Mouse (Mus musculus): Measurements from ENCODE around the gene Nr2e1. TPM values are rescaled to one million over a fixed set of nuclear protein-coding genes. Genes with fewer than 3 reads are reported as not detected.

Nr2e1 gene
- polyA plus RNA-seq (2012; rRNA removed), result not detected in 2 replicates

DNA sequence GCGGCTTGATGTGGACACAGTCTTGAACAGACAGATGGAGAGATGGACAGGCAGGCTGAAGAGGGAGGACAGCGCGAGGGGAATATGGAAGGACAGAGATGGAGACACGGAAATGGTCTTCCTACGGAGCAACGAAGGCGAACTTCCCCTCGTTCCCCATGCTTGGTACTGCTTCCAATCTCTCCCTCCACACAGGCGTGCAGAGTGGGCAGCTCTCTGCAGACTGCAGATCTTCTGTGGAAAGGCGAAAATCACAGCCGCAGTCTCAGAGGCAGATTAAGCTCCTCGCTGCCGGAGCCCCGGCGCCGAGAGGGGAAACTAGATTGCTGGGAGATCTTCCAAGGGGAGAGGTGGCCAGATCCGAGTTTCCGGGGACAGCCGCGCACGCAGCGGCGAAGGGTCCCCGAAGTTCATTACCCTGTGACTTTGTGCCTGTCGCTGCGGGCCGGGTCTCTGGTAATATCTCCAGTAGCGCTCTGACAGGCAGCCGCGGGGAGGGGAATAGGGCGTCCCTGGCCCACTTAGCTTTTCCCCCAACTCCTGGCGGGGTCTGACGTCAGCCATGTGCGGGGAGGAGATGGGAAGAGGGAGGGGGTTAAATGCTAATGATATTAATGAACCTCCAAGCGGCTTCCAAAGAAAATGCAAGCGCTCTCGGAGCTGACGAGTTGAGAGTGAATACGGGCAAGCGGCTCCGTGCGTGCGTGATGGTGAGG, at the start of gene Nr2e1, which contains the start of gene Ostm1:
Nr2e1 (minus strand) TSS at position 476 of the 716 bp plus-strand sequence.
Ostm1 (plus strand) TSS at position 666 of the 716 bp plus-strand sequence.
- DNase-seq, result no peak
- H3K4me3 ChIP-seq (ENCODE audit: control insufficient read depth, insufficient read depth, low read length), result no peak within 1 kb of the TSS
- TF ChIP-seq CTCF (IDR thresholded peaks at IDR 0.05; ENCODE audit: borderline replicate concordance, control insufficient read depth, extremely low read depth, insufficient read depth, low read length, poor library complexity) (no peak), POLR2A (IDR thresholded peaks at IDR 0.05; ENCODE audit: control insufficient read depth, extremely low read depth, insufficient read depth, low read length, poor library complexity) (no peak)

DNA sequence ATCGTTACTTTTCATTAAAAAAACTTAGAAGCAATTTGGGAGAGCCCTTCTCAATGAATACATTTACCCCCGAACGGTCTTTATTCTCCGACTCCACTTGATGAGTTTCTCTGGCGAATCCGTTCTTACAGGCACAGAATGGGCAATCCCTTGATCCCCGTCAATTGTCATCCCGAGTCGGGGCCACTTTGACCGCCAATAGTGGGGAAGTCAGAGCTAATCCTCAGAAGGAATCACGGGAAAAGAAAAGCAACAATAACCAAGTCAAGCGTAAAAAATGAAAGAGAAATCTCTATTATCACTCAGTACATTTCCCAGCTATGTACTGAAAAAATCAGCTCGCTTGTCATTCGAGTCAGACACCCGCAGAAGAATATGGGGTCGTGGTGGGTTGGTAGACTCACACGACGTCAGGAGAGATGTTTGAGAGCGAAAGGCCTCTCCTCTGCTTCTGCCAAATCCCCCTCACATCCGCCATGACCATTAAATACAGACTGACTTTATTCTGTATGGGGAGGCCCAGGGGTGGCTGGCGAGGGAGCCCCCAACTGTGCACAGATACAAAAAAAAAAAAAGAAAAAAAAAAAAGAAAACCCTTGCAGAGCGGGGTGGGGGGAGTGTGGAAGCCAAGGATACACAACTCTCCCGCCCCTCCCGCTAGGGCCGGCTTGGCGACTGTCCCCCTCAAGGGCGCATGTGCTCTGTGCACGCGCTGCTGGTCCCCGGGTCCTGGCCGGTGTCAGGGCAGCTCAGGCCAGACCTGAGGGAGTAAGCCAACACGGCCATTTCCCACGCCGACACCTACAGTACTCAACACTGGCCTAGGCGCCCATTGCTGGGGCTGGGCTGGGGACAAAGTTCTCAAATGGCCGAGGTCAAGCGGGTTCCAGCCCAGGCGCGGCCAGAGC, 49.3 kb upstream of the Nr2e1 start:
- H3K36me3 ChIP-seq (ENCODE audit: control insufficient read depth, insufficient read depth, low read length), result no peaks in the 10 kb centered on the region
- H3K27ac ChIP-seq (ENCODE audit: control insufficient read depth, insufficient read depth, low read length), result no peak overlapping the region
- peaks cover 42% of the 10 kb centered on the region for H3K27me3 ChIP-seq (ENCODE audit: control insufficient read depth, insufficient read depth, low read length)
- H3K4me1 ChIP-seq (replicated peaks; ENCODE audit: control insufficient read depth, insufficient read depth, low read length), result peaks cover 27% of the 10 kb centered on the region
- TF ChIP-seq POLR2A (IDR thresholded peaks at IDR 0.05; ENCODE audit: control insufficient read depth, extremely low read depth, insufficient read depth, low read length, poor library complexity), result no peak
- no peak for TF ChIP-seq CTCF (IDR thresholded peaks at IDR 0.05; ENCODE audit: borderline replicate concordance, control insufficient read depth, extremely low read depth, insufficient read depth, low read length, poor library complexity)
- WGBS, result 2% methylated on average over 39 of the region's 39 CpGs
- DNase-seq, result no peak
- peak overlapping the region; percentile 48 for H3K4me3 ChIP-seq (ENCODE audit: control insufficient read depth, insufficient read depth, low read length)

More for the DNA sequence above, at the start of gene Nr2e1, which contains the start of gene Ostm1:
- Histone ChIP-seq H3K27me3 (ENCODE audit: control insufficient read depth, insufficient read depth, low read length) (peaks cover 33% of the 10 kb centered on the region), H3K36me3 (ENCODE audit: control insufficient read depth, insufficient read depth, low read length) (no peaks in the 10 kb centered on the region), H3K4me1 (replicated peaks; ENCODE audit: control insufficient read depth, insufficient read depth, low read length) (no peaks in the 10 kb centered on the region), H3K27ac (ENCODE audit: control insufficient read depth, insufficient read depth, low read length) (no peak within 1 kb of the TSS)
- WGBS, result 4% methylated on average over 43 of the region's 43 CpGs

DNA sequence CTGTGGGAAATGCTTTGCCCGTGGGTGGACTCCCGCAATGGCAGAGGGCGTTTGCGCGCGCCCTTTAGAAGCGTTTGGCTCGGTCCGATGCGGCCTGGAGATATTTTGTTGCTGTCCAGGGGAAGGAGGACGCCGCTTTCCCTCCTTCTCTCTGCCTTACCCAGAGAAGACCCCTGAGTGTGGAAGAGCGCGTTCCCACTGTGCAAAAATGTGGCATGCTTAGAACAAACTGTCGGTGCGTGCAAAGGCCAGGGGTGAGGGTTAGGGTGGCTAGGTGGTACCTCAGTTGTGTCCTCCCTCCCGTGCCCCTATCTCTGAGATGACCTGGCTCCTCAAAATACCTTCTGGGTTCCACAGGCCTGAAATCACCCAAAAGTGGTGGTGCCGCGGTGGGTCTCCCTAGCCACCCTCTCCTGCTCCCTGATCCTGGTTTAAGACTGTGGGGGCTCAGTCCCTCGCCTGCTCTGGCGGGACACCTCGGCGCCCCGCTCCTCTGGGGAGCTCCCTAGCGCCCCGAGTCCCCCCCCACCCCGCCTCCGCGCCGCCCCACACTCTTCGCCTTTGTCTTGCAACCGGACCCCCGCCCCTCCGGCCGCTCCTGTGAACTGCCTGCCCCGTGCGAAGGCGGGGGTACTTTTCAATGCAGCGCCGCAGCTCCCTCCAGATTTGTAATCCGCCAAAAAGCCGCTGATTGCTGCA, 48.5 kb upstream of the Nr2e1 start:
- 5% methylated on average over 42 of the region's 42 CpGs for WGBS
- peaks cover 39% of the 10 kb centered on the region for H3K27me3 ChIP-seq (ENCODE audit: control insufficient read depth, insufficient read depth, low read length)
- no peaks in the 10 kb centered on the region for H3K36me3 ChIP-seq (ENCODE audit: control insufficient read depth, insufficient read depth, low read length)
- H3K27ac ChIP-seq (ENCODE audit: control insufficient read depth, insufficient read depth, low read length), result no peak overlapping the region
- H3K4me3 ChIP-seq (ENCODE audit: control insufficient read depth, insufficient read depth, low read length), result no peak overlapping the region
- no peak for TF ChIP-seq POLR2A (IDR thresholded peaks at IDR 0.05; ENCODE audit: control insufficient read depth, extremely low read depth, insufficient read depth, low read length, poor library complexity)
- no peak for DNase-seq
- H3K4me1 ChIP-seq (replicated peaks; ENCODE audit: control insufficient read depth, insufficient read depth, low read length), result peaks cover 25% of the 10 kb centered on the region

DNA sequence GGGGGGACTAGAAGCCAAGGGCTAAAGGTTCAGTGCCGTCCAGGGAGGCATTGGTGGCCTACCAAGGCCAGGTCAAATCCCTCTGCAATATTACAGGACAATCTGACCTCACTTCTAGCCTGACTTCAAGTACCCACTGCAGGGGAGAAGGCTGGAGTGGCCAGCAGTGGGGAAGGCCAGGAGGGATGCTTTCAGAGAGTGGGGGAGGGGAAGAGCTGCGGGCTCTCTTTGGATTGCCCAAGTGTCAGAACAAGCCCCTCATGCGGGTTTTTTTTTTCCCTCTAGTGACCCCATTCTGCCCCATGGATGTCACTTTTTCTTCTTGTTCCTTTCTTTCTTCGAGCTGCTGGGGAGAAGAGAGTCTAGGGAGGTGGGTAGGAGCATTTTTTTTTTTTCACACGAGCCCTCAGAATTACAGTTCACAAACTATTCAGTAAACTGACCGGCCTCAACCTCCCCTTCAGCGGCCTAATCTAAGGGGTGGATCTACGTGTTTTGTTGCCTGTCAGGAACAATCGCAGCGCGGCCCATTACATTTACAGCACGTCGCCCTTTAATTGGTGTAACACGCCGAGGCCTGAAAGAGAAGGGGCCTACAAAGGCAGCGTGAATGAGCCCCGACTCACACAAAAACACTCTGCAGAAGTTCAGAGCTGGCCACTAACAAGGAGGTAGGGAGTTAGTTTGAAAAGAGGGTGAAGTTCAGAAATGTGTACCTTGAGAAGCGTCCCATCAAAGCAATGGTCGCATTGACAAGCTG, 47.3 kb upstream of the Nr2e1 start:
- H3K4me1 ChIP-seq (replicated peaks; ENCODE audit: control insufficient read depth, insufficient read depth, low read length), result peaks cover 20% of the 10 kb centered on the region
- no peak overlapping the region for H3K4me3 ChIP-seq (ENCODE audit: control insufficient read depth, insufficient read depth, low read length)
- H3K27ac ChIP-seq (ENCODE audit: control insufficient read depth, insufficient read depth, low read length), result no peak overlapping the region
- no peak for DNase-seq
- WGBS, result 19% methylated on average over 19 of the region's 19 CpGs
- peaks cover 31% of the 10 kb centered on the region for H3K27me3 ChIP-seq (ENCODE audit: control insufficient read depth, insufficient read depth, low read length)
- H3K36me3 ChIP-seq (ENCODE audit: control insufficient read depth, insufficient read depth, low read length), result no peaks in the 10 kb centered on the region
- TF ChIP-seq CTCF (IDR thresholded peaks at IDR 0.05; ENCODE audit: borderline replicate concordance, control insufficient read depth, extremely low read depth, insufficient read depth, low read length, poor library complexity) (no peak), POLR2A (IDR thresholded peaks at IDR 0.05; ENCODE audit: control insufficient read depth, extremely low read depth, insufficient read depth, low read length, poor library complexity) (no peak)

DNA sequence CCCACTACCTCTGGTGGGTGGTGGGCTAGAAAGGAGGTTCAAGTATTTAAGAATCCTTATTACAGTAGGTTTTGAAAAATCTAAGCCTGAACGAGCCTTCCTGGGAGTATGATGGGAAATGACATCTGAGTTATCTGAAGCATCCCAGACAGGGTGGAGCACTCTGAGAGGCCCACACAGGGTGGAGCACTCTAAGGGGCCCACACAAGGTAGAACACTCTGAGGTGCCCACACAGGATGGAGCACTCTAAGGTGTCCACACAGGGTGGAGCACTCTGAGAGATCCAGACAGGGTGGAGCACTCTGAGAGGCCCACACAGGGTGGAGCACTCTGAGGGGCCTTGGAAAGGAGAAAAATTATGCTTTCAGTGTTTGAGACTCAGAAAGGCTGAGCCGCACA, 42.5 kb upstream of the Nr2e1 start:
- peaks cover 4% of the 10 kb centered on the region; the same call in 1 of the 2 replicates for H3K27me3 ChIP-seq (ENCODE audit: control insufficient read depth, insufficient read depth, low read length)
- no peak for DNase-seq
- H3K36me3 ChIP-seq (ENCODE audit: control insufficient read depth, insufficient read depth, low read length), result no peaks in the 10 kb centered on the region
- no peak overlapping the region for H3K4me3 ChIP-seq (ENCODE audit: control insufficient read depth, insufficient read depth, low read length)
- no peak overlapping the region for H3K27ac ChIP-seq (ENCODE audit: control insufficient read depth, insufficient read depth, low read length)
- H3K4me1 ChIP-seq (replicated peaks; ENCODE audit: control insufficient read depth, insufficient read depth, low read length), result no peaks in the 10 kb centered on the region
- TF ChIP-seq CTCF (IDR thresholded peaks at IDR 0.05; ENCODE audit: borderline replicate concordance, control insufficient read depth, extremely low read depth, insufficient read depth, low read length, poor library complexity), result no peak
- TF ChIP-seq POLR2A (IDR thresholded peaks at IDR 0.05; ENCODE audit: control insufficient read depth, extremely low read depth, insufficient read depth, low read length, poor library complexity), result no peak
- 83% methylated on average over 2 of the region's 2 CpGs for WGBS

Measured in thymus, adult 2 months (tissue).